Mouse (Mus musculus): ENCODE results near the gene Aldh18a1.

Gene Aldh18a1

GRCm38 (mm10) chr19:40526367-40527014 is 61.8 kb downstream of the Aldh18a1 start:
- no peak for DNase-seq (ENCODE audit: low read depth)

- DNase-seq (ENCODE audit: low read depth) = no peak
Measured at GRCm38 (mm10) chr19:40523431-40524005, 64.7 kb downstream of the Aldh18a1 start.

- DNase-seq (ENCODE audit: low read depth) = no peak
Measured at GRCm38 (mm10) chr19:40520403-40520802, 67.9 kb downstream of the Aldh18a1 start.

GRCm38 (mm10) chr19:40518706-40519105 is 69.6 kb downstream of the Aldh18a1 start:
- DNase-seq (ENCODE audit: low read depth) = no peak

- no peak for DNase-seq (ENCODE audit: low read depth)
Measured at GRCm38 (mm10) chr19:40515596-40515995, 72.7 kb downstream of the Aldh18a1 start.

GRCm38 (mm10) chr19:40514376-40514775 is 73.9 kb downstream of the Aldh18a1 start:
- no peak for DNase-seq (ENCODE audit: low read depth)

- DNase-seq (ENCODE audit: low read depth) = peak; percentile 96
Measured at GRCm38 (mm10) chr19:40513632-40514078, 74.6 kb downstream of the Aldh18a1 start, which contains the start of gene Sorbs1. Gene Sorbs1 (minus strand): TSS chr19:40513779.

- peak; percentile 21 for DNase-seq (ENCODE audit: low read depth)
Measured at GRCm38 (mm10) chr19:40512500-40513421, 75.5 kb downstream of the Aldh18a1 start.

- DNase-seq (ENCODE audit: low read depth) = peak; percentile 63
Measured at GRCm38 (mm10) chr19:40511679-40512309, 76.5 kb downstream of the Aldh18a1 start.

- no peak for DNase-seq (ENCODE audit: low read depth)
Measured at GRCm38 (mm10) chr19:40511100-40511439, 77.2 kb downstream of the Aldh18a1 start.

- DNase-seq (ENCODE audit: low read depth) = no peak
Measured at GRCm38 (mm10) chr19:40510387-40511099, 77.7 kb downstream of the Aldh18a1 start.

GRCm38 (mm10) chr19:40509274-40509673 is 79.0 kb downstream of the Aldh18a1 start:
- no peak for DNase-seq (ENCODE audit: low read depth)

GRCm38 (mm10) chr19:40508851-40509250 is 79.4 kb downstream of the Aldh18a1 start:
- DNase-seq (ENCODE audit: low read depth) = no peak

GRCm38 (mm10) chr19:40506965-40507364 is 81.3 kb downstream of the Aldh18a1 start:
- no peak for DNase-seq (ENCODE audit: low read depth)

GRCm38 (mm10) chr19:40504336-40504735 is 83.9 kb downstream of the Aldh18a1 start:
- DNase-seq (ENCODE audit: low read depth) = no peak

All from c-Kit-positive CD71-positive TER-119-negative erythroid progenitor cells, embryonic 14.5 days (primary cell).